Mouse (Mus musculus): Measurements from ENCODE around the gene Anapc16. TPM values are rescaled to one million over a fixed set of nuclear protein-coding genes. Genes with fewer than 3 reads are reported as not detected.

Gene Anapc16
- polyA plus RNA-seq, 1 experiment, result 41.3 TPM

DNA sequence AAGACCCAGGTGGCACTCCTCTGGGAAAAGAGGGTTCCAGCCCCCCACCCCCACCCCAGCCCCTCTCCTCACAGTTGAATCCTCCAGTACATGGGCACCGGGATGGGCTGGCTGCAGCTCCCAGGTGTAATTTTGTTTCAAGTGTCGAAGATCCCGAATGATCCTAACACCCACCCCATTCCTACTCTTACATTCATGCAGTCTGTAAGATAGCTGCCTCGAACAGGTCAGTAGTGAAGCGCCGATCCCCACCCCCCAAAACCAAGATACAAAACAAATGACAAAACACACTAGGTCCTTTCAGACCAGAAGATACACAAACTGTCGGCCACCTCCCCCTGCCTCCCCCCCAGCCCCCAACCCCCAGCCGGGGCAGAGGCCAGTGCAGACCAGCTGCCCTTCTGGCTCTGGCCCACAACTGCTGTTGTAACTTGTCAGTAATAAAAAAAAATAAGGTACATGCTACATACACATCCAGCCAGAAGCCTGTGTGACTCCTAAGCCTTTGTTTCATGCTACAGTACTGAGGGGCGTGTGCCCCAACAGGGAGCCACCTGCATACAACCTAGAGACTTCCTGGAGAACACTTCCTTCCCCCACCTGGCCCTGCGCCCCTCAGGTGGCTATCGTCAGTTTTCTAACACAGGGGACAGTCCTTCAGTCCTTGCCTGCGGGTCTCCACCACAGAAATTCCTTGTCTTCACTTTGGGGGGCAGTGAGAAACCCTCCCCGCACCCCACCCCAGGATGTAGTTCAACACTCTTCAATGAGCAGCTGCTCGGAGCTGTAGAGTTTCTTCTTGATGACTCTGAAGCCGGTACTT is 52.9 kb downstream of the Anapc16 start:
- TF ChIP-seq CTCF (IDR thresholded peaks at IDR 0.05; ENCODE audit: control insufficient read depth, insufficient read depth, insufficient replicate concordance, low read depth, low read length) (no peak), POLR2A (IDR thresholded peaks at IDR 0.05; ENCODE audit: control insufficient read depth, low read depth, low read length) (no peak)
- Histone ChIP-seq H3K36me3 (ENCODE audit: control insufficient read depth, insufficient read depth, low read length) (no peaks in the 10 kb centered on the region), H3K4me3 (ENCODE audit: control insufficient read depth, low read depth, low read length) (peak overlapping the region; percentile 92), H3K27ac (ENCODE audit: control insufficient read depth, insufficient read depth, low read depth, low read length) (peak overlapping the region; percentile 82), H3K27me3 (ENCODE audit: control insufficient read depth, insufficient read depth, low read length) (no peaks in the 10 kb centered on the region), H3K4me1 (ENCODE audit: control insufficient read depth, insufficient read depth, low read length) (peaks cover 35% of the 10 kb centered on the region)

GRCm38 (mm10) chr10:59949255-59949648 is 53.7 kb downstream of the Anapc16 start:
- Histone ChIP-seq H3K4me1 (ENCODE audit: control insufficient read depth, insufficient read depth, low read length) (peaks cover 35% of the 10 kb centered on the region), H3K36me3 (ENCODE audit: control insufficient read depth, insufficient read depth, low read length) (no peaks in the 10 kb centered on the region), H3K4me3 (ENCODE audit: control insufficient read depth, low read depth, low read length) (no peak overlapping the region), H3K27me3 (ENCODE audit: control insufficient read depth, insufficient read depth, low read length) (no peaks in the 10 kb centered on the region), H3K27ac (ENCODE audit: control insufficient read depth, insufficient read depth, low read depth, low read length) (peak overlapping the region; percentile 46)
- TF ChIP-seq POLR2A (IDR thresholded peaks at IDR 0.05; ENCODE audit: control insufficient read depth, low read depth, low read length) (no peak), CTCF (IDR thresholded peaks at IDR 0.05; ENCODE audit: control insufficient read depth, insufficient read depth, insufficient replicate concordance, low read depth, low read length) (no peak)

DNA sequence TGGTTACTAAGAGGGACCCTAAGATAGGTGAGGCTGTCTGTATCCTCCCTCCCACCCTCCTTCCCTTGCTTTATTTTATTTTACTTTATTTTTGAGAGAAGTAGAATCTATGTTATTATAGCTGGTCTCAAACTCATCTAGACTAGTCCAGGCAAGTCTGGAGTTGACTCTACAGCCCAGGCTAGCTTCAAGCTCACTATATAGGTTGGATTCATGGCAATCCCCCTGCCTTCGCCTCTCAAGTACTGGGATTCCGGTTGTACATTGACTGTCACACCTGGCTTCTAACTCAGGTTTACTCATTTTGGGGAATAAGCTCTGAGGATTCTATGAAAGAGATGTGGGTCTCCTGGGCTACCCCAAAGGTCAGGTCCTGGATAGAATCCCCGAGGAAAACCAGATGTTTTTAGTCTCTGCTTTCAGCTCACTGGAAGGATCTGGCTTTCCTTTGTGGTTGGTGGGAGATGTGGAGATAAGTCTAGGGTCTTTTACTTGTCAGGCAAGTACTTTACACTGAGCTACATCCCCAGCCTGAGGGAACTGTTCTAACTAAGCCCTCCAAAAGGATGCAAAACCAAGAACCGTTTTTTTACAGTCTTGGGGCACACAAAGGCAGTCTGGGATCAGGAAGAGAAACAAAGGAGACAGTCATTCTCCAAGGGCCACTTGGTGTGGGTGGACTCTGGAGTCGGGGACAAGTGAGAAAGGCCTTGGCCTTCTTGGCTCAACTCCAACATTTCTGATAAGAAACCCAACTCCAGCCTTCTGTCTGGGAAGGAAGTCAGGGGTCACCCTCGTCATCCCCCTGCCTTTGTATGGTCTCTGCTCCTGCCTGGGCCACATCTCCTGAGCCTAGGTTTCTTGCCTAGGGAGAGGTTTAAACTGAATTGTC is 54.3 kb downstream of the Anapc16 start:
- H3K27me3 ChIP-seq (ENCODE audit: control insufficient read depth, insufficient read depth, low read length), result no peaks in the 10 kb centered on the region
- peak overlapping the region; percentile 46 for H3K27ac ChIP-seq (ENCODE audit: control insufficient read depth, insufficient read depth, low read depth, low read length)
- peaks cover 35% of the 10 kb centered on the region for H3K4me1 ChIP-seq (ENCODE audit: control insufficient read depth, insufficient read depth, low read length)
- no peak overlapping the region for H3K4me3 ChIP-seq (ENCODE audit: control insufficient read depth, low read depth, low read length)
- no peaks in the 10 kb centered on the region for H3K36me3 ChIP-seq (ENCODE audit: control insufficient read depth, insufficient read depth, low read length)
- no peak for TF ChIP-seq CTCF (IDR thresholded peaks at IDR 0.05; ENCODE audit: control insufficient read depth, insufficient read depth, insufficient replicate concordance, low read depth, low read length)
- no peak for TF ChIP-seq POLR2A (IDR thresholded peaks at IDR 0.05; ENCODE audit: control insufficient read depth, low read depth, low read length)

DNA sequence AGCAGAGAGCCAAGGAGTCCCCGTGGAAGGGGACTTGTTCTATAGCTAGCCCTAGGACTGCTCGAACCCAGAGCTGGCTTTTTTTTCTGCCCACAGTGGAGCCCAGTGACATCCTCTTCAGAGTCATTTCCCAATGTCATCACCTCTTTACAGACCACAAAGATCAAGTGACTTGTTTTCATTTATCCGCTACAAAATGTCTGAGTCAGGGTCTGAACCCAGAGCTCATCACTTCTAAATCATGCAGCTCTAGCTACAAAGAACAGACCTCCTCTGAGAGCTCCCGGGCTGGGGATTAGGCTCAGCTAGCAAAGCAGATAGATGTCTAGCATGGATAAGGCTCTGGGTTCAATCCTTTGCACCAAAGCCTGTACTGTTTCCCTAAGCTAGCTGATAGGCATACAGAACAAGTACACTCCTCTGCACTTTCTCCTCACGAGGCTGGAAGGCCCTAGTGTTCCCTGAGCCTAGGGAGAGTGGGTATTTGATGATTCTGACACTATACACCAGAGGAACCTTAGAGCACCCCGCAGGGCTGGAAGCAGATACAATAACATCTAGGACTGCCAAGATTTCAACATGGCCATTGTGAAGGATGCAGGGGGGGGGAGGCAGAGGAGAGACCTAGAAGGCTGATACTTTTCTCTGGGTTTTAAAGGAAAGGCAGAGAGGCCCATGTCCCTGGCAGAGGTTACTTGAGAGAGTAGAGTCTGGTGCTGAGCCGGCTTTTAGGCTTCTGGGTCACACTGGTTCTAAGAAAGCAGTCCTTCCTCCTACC is 55.5 kb downstream of the Anapc16 start:
- Histone ChIP-seq H3K4me1 (ENCODE audit: control insufficient read depth, insufficient read depth, low read length) (peaks cover 37% of the 10 kb centered on the region), H3K4me3 (ENCODE audit: control insufficient read depth, low read depth, low read length) (no peak overlapping the region), H3K27me3 (ENCODE audit: control insufficient read depth, insufficient read depth, low read length) (no peaks in the 10 kb centered on the region), H3K36me3 (ENCODE audit: control insufficient read depth, insufficient read depth, low read length) (no peaks in the 10 kb centered on the region), H3K27ac (ENCODE audit: control insufficient read depth, insufficient read depth, low read depth, low read length) (no peak overlapping the region)
- TF ChIP-seq POLR2A (IDR thresholded peaks at IDR 0.05; ENCODE audit: control insufficient read depth, low read depth, low read length), result no peak
- TF ChIP-seq CTCF (IDR thresholded peaks at IDR 0.05; ENCODE audit: control insufficient read depth, insufficient read depth, insufficient replicate concordance, low read depth, low read length), result no peak

GRCm38 (mm10) chr10:59946362-59946761 is 56.6 kb downstream of the Anapc16 start:
- Histone ChIP-seq H3K27me3 (ENCODE audit: control insufficient read depth, insufficient read depth, low read length) (no peaks in the 10 kb centered on the region), H3K27ac (ENCODE audit: control insufficient read depth, insufficient read depth, low read depth, low read length) (no peak overlapping the region), H3K4me3 (ENCODE audit: control insufficient read depth, low read depth, low read length) (no peak overlapping the region), H3K4me1 (ENCODE audit: control insufficient read depth, insufficient read depth, low read length) (peaks cover 29% of the 10 kb centered on the region), H3K36me3 (ENCODE audit: control insufficient read depth, insufficient read depth, low read length) (no peaks in the 10 kb centered on the region)
- TF ChIP-seq CTCF (IDR thresholded peaks at IDR 0.05; ENCODE audit: control insufficient read depth, insufficient read depth, insufficient replicate concordance, low read depth, low read length) (no peak), POLR2A (IDR thresholded peaks at IDR 0.05; ENCODE audit: control insufficient read depth, low read depth, low read length) (no peak)

GRCm38 (mm10) chr10:59945416-59945815 is 57.5 kb downstream of the Anapc16 start:
- Histone ChIP-seq H3K27me3 (ENCODE audit: control insufficient read depth, insufficient read depth, low read length) (no peaks in the 10 kb centered on the region), H3K36me3 (ENCODE audit: control insufficient read depth, insufficient read depth, low read length) (no peaks in the 10 kb centered on the region), H3K4me3 (ENCODE audit: control insufficient read depth, low read depth, low read length) (no peak overlapping the region), H3K4me1 (ENCODE audit: control insufficient read depth, insufficient read depth, low read length) (peaks cover 21% of the 10 kb centered on the region), H3K27ac (ENCODE audit: control insufficient read depth, insufficient read depth, low read depth, low read length) (no peak overlapping the region)
- TF ChIP-seq POLR2A (IDR thresholded peaks at IDR 0.05; ENCODE audit: control insufficient read depth, low read depth, low read length) (no peak), CTCF (IDR thresholded peaks at IDR 0.05; ENCODE audit: control insufficient read depth, insufficient read depth, insufficient replicate concordance, low read depth, low read length) (no peak)
